Mouse (Mus musculus) midbrain, postnatal 0 days (tissue): ENCODE measurements around the gene Tigd2. TPM values are rescaled to one million over a fixed set of nuclear protein-coding genes. Genes with fewer than 3 reads are reported as not detected.
A peak's percentile ranks its signal among the peaks of the same experiment; 100 is the strongest.

Source experiments
- ATAC-seq: fragments of 200-750 bp; cut with Nextera tagmentation; 2 replicates; pipeline ENCODE4 v1.8.0; 2017; ENCODE audit warnings: moderate number of reproducible peaks, mild to moderate bottlenecking, moderate TSS enrichment, moderate library complexity; ENCODE audit not compliant: low FRiP score
- DNase-seq: peaks from one replicate; pipeline ENCODE4 v3.0.0-alpha.2; 2015; ENCODE audit warnings: low spot score
- H3K27ac ChIP-seq: fragments of 300-500 bp; sonication (generic); 2 replicates; pipeline ENCODE4 v1.5.1; 2014; ENCODE audit warnings: low read depth, mild to moderate bottlenecking, low read length, mixed read lengths
- H3K27me3 ChIP-seq: fragments of 300-500 bp; sonication (generic); 2 replicates; pipeline ENCODE4 v1.6.1; 2014; ENCODE audit warnings: low read length, control low read depth, mixed read lengths; ENCODE audit not compliant: insufficient read depth
- H3K36me3 ChIP-seq: fragments of 300-500 bp; sonication (generic); 2 replicates; pipeline ENCODE4 v1.6.1; 2014; ENCODE audit warnings: low read length, control low read depth, mixed read lengths; ENCODE audit not compliant: insufficient read depth
- H3K4me1 ChIP-seq: fragments of 300-500 bp; sonication (generic); 2 replicates; pipeline ENCODE4 v1.6.1; 2014; ENCODE audit warnings: mild to moderate bottlenecking, control low read depth, antibody characterized with exemption, low read length, mixed read lengths; ENCODE audit not compliant: insufficient read depth
- H3K4me2 ChIP-seq: fragments of 300-500 bp; sonication (generic); 2 replicates; pipeline ENCODE4 v1.6.1; 2014; ENCODE audit warnings: low read depth, mild to moderate bottlenecking, low read length, mixed read lengths; ENCODE audit not compliant: poor library complexity, severe bottlenecking
- H3K4me3 ChIP-seq: fragments of 300-500 bp; sonication (generic); 2 replicates; pipeline ENCODE4 v1.5.1; 2014; ENCODE audit warnings: low read depth, mild to moderate bottlenecking, low read length, moderate library complexity
- H3K9ac ChIP-seq: fragments of 300-500 bp; sonication (generic); replicated peaks from 2 replicates; pipeline ENCODE4 v1.6.1; 2014; ENCODE audit warnings: mild to moderate bottlenecking, low read length, moderate library complexity, mixed read lengths; ENCODE audit not compliant: poor library complexity, severe bottlenecking
- H3K9me3 ChIP-seq: fragments of 300-500 bp; sonication (generic); 2 replicates; pipeline ENCODE4 v1.6.1; 2016; ENCODE audit warnings: low read length, control low read depth
- CTCF ChIP-seq: IDR thresholded peaks from 2 replicates; pipeline ENCODE4 v1.5.1; 2016; ENCODE audit warnings: antibody characterized with exemption, mild to moderate bottlenecking
- WGBS: fragments of 180-500 bp; shearing (Covaris S2); extraction: QIAGEN DNeasy Blood & Tissue Kit; methylation state at CpG from one replicate; pipeline ENCODE4 v1.1.7; 2014; 5-methylcytosine and 5-hydroxymethylcytosine counted together
- polyA plus RNA-seq: library from polyadenylated mRNA; unstranded; fragments of >200 nt; fragmentation: Nextera tagmentation; extraction: Ambion mirVana; gene quantifications from 2 replicates; pipeline ENCODE4 v1.2.1, GENCODE M21; 2015
- total RNA-seq: library from RNA; depleted of rRNA; stranded (reverse); fragments of >200 nt; gene quantifications from 2 replicates; pipeline ENCODE4 v1.2.3, GENCODE M21; 2014; rRNA removed

The Tigd2 gene
- total and polyA plus RNA-seq, 2 experiments from 2014 or later, result 10.0 to 13.7 TPM

DNA sequence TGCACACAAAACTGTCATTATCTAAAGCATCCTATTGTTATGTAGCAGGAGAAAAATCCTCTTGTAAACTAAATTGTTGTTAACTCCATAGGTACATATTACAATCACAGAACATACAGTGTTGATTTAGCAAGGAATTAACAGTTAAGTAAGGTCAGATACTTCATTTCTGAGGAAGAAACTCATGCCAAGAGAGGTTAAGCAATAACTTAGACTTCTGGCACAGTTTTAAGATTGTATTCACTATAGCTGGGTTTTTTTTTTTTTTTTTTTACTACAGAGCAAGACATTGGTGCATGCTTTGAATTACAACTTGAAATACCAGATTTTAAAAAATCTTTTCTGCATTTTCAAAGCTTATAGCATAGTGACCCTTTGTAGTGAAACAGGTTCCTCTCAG lies 24.5 kb downstream of the Tigd2 start:
- ATAC-seq, result no peak
- Histone ChIP-seq H3K4me1 (no peaks in the 10 kb centered on the region), H3K36me3 (no peaks in the 10 kb centered on the region), H3K9me3 (no peaks in the 10 kb centered on the region), H3K9ac (no peak overlapping the region), H3K4me3 (no peak overlapping the region), H3K27me3 (no peaks in the 10 kb centered on the region), H3K27ac (no peak overlapping the region), H3K4me2 (no peak overlapping the region)
- DNase-seq, result no peak
- TF ChIP-seq CTCF, result no peak

DNA sequence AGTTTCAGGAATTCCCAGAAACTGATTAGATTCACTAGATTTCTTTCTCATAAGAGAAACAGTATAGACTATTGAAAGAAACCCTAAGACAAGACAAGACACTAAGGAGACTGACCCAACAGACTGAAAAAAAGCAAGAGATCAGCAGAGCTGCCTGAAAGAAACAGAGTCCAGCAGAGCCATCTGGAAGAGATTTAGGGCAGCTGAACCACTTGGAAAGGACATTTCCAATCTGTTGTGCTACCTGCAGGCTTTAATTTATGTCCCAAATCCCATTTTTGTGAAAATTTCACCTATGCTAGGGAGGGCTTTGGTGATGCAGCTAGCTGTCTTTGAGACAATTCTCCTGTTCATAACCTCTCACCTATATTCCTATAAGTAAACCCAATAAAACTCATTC lies 25.0 kb downstream of the Tigd2 start:
- DNase-seq (no peak), ATAC-seq (no peak)
- Histone ChIP-seq H3K9ac (no peak overlapping the region), H3K27me3 (no peaks in the 10 kb centered on the region), H3K4me3 (no peak overlapping the region), H3K27ac (no peak overlapping the region), H3K4me2 (no peak overlapping the region), H3K9me3 (0 out of 2 replicates have a peak, but pooled peaks cover 3% of the 10 kb centered on the region), H3K36me3 (no peaks in the 10 kb centered on the region), H3K4me1 (no peaks in the 10 kb centered on the region)
- TF ChIP-seq CTCF, result no peak

DNA sequence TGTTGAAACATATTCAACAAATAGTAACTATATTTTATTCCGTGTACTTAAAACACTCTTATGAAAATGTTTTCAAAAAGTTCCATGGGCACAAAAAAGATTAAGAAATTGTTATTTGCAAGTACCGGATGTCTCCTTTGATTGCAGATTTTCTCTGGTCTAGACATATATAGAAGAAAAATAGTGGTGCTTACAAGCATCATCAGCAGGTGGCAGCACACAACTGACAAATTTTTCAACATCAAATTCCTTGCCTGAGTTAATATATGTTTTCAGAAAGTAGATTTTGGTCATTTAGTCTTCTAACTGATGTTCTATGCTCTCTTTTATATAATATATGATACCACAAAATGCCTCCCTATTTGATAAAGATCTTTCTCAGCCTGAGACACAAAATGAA lies 41.0 kb downstream of the Tigd2 start:
- Histone ChIP-seq H3K27me3 (no peaks in the 10 kb centered on the region), H3K4me1 (no peaks in the 10 kb centered on the region), H3K36me3 (no peaks in the 10 kb centered on the region), H3K9me3 (no peaks in the 10 kb centered on the region), H3K27ac (no peak overlapping the region), H3K4me3 (no peak overlapping the region), H3K4me2 (no peak overlapping the region), H3K9ac (no peak overlapping the region)
- peak; percentile 80 for TF ChIP-seq CTCF
- 24% methylated on average over 2 of the region's 2 CpGs for WGBS
- DNase-seq, result peak; percentile 77
- ATAC-seq, result 0 out of 2 replicates have a peak, but pooled peaks have one; percentile 54

DNA sequence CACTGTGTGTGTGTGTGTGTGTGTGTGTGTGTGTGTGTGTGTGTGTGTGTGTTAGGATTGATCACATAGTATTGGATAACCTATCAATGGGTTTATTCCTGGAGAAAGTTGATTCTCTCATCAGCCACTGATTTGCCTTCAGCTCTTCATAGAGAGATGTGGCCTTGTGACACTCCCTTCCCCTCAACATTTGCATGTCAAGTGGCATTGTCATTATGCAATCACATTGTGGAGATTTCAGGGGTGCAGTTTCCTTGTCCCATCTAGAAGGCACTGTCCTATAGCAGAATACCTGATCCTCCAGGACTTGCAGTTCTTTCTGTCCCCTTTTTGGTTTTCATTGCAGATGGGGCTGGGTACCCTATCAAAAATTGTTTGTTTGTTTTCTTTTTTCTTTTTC lies 41.9 kb downstream of the Tigd2 start:
- TF ChIP-seq CTCF, result no peak
- H3K4me2 ChIP-seq, result no peak overlapping the region
- no peaks in the 10 kb centered on the region for H3K9me3 ChIP-seq
- H3K36me3 ChIP-seq, result no peaks in the 10 kb centered on the region
- H3K4me3 ChIP-seq, result no peak overlapping the region
- H3K9ac ChIP-seq, result no peak overlapping the region
- H3K27ac ChIP-seq, result no peak overlapping the region
- no peaks in the 10 kb centered on the region for H3K4me1 ChIP-seq
- DNase-seq (no peak), ATAC-seq (no peak)
- no peaks in the 10 kb centered on the region for H3K27me3 ChIP-seq

DNA sequence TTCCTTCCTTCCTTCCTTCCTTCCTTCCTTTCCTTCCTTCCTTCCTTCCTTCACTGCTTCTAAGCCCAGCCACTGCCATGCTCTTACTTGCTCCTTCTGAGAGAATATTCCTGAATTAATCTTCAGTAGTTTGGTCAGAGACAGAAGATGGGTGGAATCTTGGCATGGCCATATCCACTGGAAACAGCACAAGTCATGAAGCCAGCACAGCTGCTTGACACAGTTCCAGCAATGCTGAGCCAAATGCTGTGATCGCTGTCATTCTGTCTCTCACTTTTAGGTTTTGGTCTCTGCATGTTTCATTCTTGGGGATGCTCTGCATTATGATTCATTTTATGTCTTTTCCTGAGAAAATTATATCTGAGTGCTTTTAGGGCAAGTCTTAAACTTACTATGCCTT lies 47.2 kb downstream of the Tigd2 start:
- H3K27ac ChIP-seq, result no peak overlapping the region
- no peaks in the 10 kb centered on the region for H3K9me3 ChIP-seq
- WGBS, result 81% methylated on average over 1 of the region's 1 CpGs
- H3K4me3 ChIP-seq, result no peak overlapping the region
- no peak for TF ChIP-seq CTCF
- no peaks in the 10 kb centered on the region for H3K36me3 ChIP-seq
- no peaks in the 10 kb centered on the region for H3K4me1 ChIP-seq
- H3K9ac ChIP-seq, result no peak overlapping the region
- no peaks in the 10 kb centered on the region for H3K27me3 ChIP-seq
- H3K4me2 ChIP-seq, result no peak overlapping the region
- DNase-seq (peak; percentile 11), ATAC-seq (no peak)

Other genes starting within 250 kb of the Tigd2 start
- 3.6 and 4.3 TPM in 2 replicates for gene Fam13a, start 184.3 kb upstream of the Tigd2 start, total RNA-seq
- 8.8 and 13.7 TPM in 2 replicates for gene Fam13a, start 184.3 kb upstream of the Tigd2 start, polyA plus RNA-seq
- gene Gprin3, start 217.4 kb downstream of the Tigd2 start, total RNA-seq, result 34.3 and 38.8 TPM in 2 replicates
- gene Gprin3, start 217.4 kb downstream of the Tigd2 start, polyA plus RNA-seq, result 14.3 and 14.6 TPM in 2 replicates